Mouse (Mus musculus) embryonic facial prominence, embryonic 15.5 days (tissue): Measurements from ENCODE around the gene Rap1gap2. TPM values are rescaled to one million over a fixed set of nuclear protein-coding genes. Genes with fewer than 3 reads are reported as not detected.

Experiments
- ATAC-seq: fragments of 200-750 bp; cut with Nextera tagmentation; 2 replicates; pipeline ENCODE4 v1.8.0; 2017; ENCODE audit warnings: low read depth, moderate TSS enrichment; ENCODE audit not compliant: insufficient number of reproducible peaks, low FRiP score, low TSS enrichment
- H3K27ac ChIP-seq: fragments of 300-500 bp; sonication (generic); replicated peaks from 2 replicates; pipeline ENCODE4 v1.5.1; 2015; ENCODE audit warnings: mild to moderate bottlenecking, inconsistent platforms
- H3K27me3 ChIP-seq: fragments of 300-500 bp; sonication (generic); 2 replicates; pipeline ENCODE4 v1.6.1; 2015; ENCODE audit warnings: inconsistent platforms
- H3K36me3 ChIP-seq: fragments of 300-500 bp; sonication (generic); 2 replicates; pipeline ENCODE4 v1.6.1; 2015; ENCODE audit warnings: mild to moderate bottlenecking, inconsistent platforms
- H3K4me1 ChIP-seq: fragments of 300-500 bp; sonication (generic); 2 replicates; pipeline ENCODE4 v1.6.1; 2015; ENCODE audit warnings: inconsistent platforms
- H3K4me2 ChIP-seq: fragments of 300-500 bp; sonication (generic); replicated peaks from 2 replicates; pipeline ENCODE4 v1.6.1; 2015; ENCODE audit warnings: mild to moderate bottlenecking, inconsistent platforms
- H3K4me3 ChIP-seq: fragments of 300-500 bp; sonication (generic); replicated peaks from 2 replicates; pipeline ENCODE4 v1.5.1; 2015; ENCODE audit warnings: mild to moderate bottlenecking, inconsistent platforms
- H3K9ac ChIP-seq: fragments of 300-500 bp; sonication (generic); 2 replicates; pipeline ENCODE4 v1.6.1; 2015; ENCODE audit warnings: inconsistent platforms
- H3K9me3 ChIP-seq: fragments of 300-500 bp; sonication (generic); replicated peaks from 2 replicates; pipeline ENCODE4 v1.6.1; 2016; ENCODE audit warnings: inconsistent platforms
- WGBS: fragments of 180-500 bp; shearing (Covaris S2); methylation state at CpG from one replicate; pipeline ENCODE4 v1.1.7; 2015; 5-methylcytosine and 5-hydroxymethylcytosine counted together
- polyA plus RNA-seq: library from polyadenylated mRNA; unstranded; fragments of >200 nt; fragmentation: Nextera tagmentation; extraction: Ambion mirVana; gene quantifications from 2 replicates; pipeline ENCODE4 v1.2.1, GENCODE M21; 2015

Gene Rap1gap2
- polyA plus RNA-seq, 1 experiment from 2014 or later, result 3.5 TPM

GRCm38 (mm10) chr11:74521981-74522486 is 88.7 kb downstream of the Rap1gap2 start:
- WGBS, result under 1% methylated on average over 29 of the region's 29 CpGs
- peak overlapping the region; percentile 96 for H3K4me2 ChIP-seq
- H3K27ac ChIP-seq, result no peak overlapping the region
- H3K4me3 ChIP-seq, result peak overlapping the region; percentile 65
- H3K27me3 ChIP-seq, result peaks cover 44% of the 10 kb centered on the region
- H3K36me3 ChIP-seq, result no peaks in the 10 kb centered on the region
- no peak for ATAC-seq
- no peaks in the 10 kb centered on the region for H3K9me3 ChIP-seq
- peak overlapping the region; percentile 40 for H3K9ac ChIP-seq
- peaks cover 26% of the 10 kb centered on the region for H3K4me1 ChIP-seq

- H3K36me3 ChIP-seq, result no peaks in the 10 kb centered on the region
- H3K9me3 ChIP-seq, result no peaks in the 10 kb centered on the region
- H3K4me1 ChIP-seq, result peaks cover 20% of the 10 kb centered on the region; the same call in 1 of the 2 replicates
- no peak overlapping the region for H3K4me2 ChIP-seq
- ATAC-seq, result no peak
- WGBS, result 75% methylated on average over 3 of the region's 3 CpGs
- no peak overlapping the region for H3K4me3 ChIP-seq
- H3K27me3 ChIP-seq, result peaks cover 40% of the 10 kb centered on the region
- no peak overlapping the region for H3K27ac ChIP-seq
- H3K9ac ChIP-seq, result no peak overlapping the region
Observed at GRCm38 (mm10) chr11:74520201-74520600, 90.5 kb downstream of the Rap1gap2 start.

GRCm38 (mm10) chr11:74516112-74516511 is 94.6 kb downstream of the Rap1gap2 start:
- no peak overlapping the region for H3K4me3 ChIP-seq
- no peak overlapping the region for H3K27ac ChIP-seq
- 83% methylated on average over 5 of the region's 5 CpGs for WGBS
- H3K36me3 ChIP-seq, result no peaks in the 10 kb centered on the region
- no peak overlapping the region for H3K4me2 ChIP-seq
- H3K27me3 ChIP-seq, result peaks cover 13% of the 10 kb centered on the region; the same call in 1 of the 2 replicates
- H3K9me3 ChIP-seq, result no peaks in the 10 kb centered on the region
- no peaks in the 10 kb centered on the region for H3K4me1 ChIP-seq
- ATAC-seq, result no peak
- no peak overlapping the region for H3K9ac ChIP-seq

GRCm38 (mm10) chr11:74515046-74515445 is 95.7 kb downstream of the Rap1gap2 start:
- 91% methylated on average over 3 of the region's 3 CpGs for WGBS
- ATAC-seq, result no peak

GRCm38 (mm10) chr11:74512595-74512994 is 98.1 kb downstream of the Rap1gap2 start:
- no peak overlapping the region for H3K4me3 ChIP-seq
- H3K4me2 ChIP-seq, result no peak overlapping the region
- no peak for ATAC-seq
- H3K4me1 ChIP-seq, result no peaks in the 10 kb centered on the region
- WGBS, result 83% methylated on average over 10 of the region's 10 CpGs
- no peaks in the 10 kb centered on the region for H3K27me3 ChIP-seq
- no peaks in the 10 kb centered on the region for H3K9me3 ChIP-seq
- no peaks in the 10 kb centered on the region for H3K36me3 ChIP-seq
- H3K27ac ChIP-seq, result no peak overlapping the region
- H3K9ac ChIP-seq, result no peak overlapping the region

More at GRCm38 (mm10) chr11:74515046-74515445, 95.7 kb downstream of the Rap1gap2 start:
- no peaks in the 10 kb centered on the region for H3K9me3 ChIP-seq
- no peak overlapping the region for H3K4me2 ChIP-seq
- H3K4me1 ChIP-seq, result no peaks in the 10 kb centered on the region
- 0 out of 2 replicates have a peak, but pooled peaks cover 5% of the 10 kb centered on the region for H3K27me3 ChIP-seq
- H3K36me3 ChIP-seq, result no peaks in the 10 kb centered on the region
- no peak overlapping the region for H3K9ac ChIP-seq
- no peak overlapping the region for H3K27ac ChIP-seq
- H3K4me3 ChIP-seq, result no peak overlapping the region

- Histone ChIP-seq H3K27me3 (no peaks in the 10 kb centered on the region), H3K36me3 (no peaks in the 10 kb centered on the region), H3K4me3 (no peak overlapping the region), H3K9ac (no peak overlapping the region), H3K4me2 (no peak overlapping the region), H3K27ac (no peak overlapping the region), H3K4me1 (no peaks in the 10 kb centered on the region), H3K9me3 (no peaks in the 10 kb centered on the region)
- peak; percentile 64; the same call in 1 of the 2 replicates for ATAC-seq
- WGBS, result 67% methylated on average over 6 of the region's 6 CpGs
Observed at GRCm38 (mm10) chr11:74506275-74506674, 104.4 kb downstream of the Rap1gap2 start.

GRCm38 (mm10) chr11:74502485-74502884 is 108.2 kb downstream of the Rap1gap2 start:
- Histone ChIP-seq H3K36me3 (no peaks in the 10 kb centered on the region), H3K27ac (no peak overlapping the region), H3K4me1 (peaks cover 8% of the 10 kb centered on the region; the same call in 1 of the 2 replicates), H3K9ac (no peak overlapping the region), H3K27me3 (no peaks in the 10 kb centered on the region), H3K9me3 (no peaks in the 10 kb centered on the region), H3K4me2 (no peak overlapping the region), H3K4me3 (no peak overlapping the region)
- 44% methylated on average over 8 of the region's 8 CpGs for WGBS
- ATAC-seq, result no peak

- Histone ChIP-seq H3K9me3 (no peaks in the 10 kb centered on the region), H3K36me3 (no peaks in the 10 kb centered on the region), H3K9ac (no peak overlapping the region), H3K4me1 (peaks cover 8% of the 10 kb centered on the region; the same call in 1 of the 2 replicates), H3K27ac (no peak overlapping the region), H3K4me2 (no peak overlapping the region), H3K27me3 (no peaks in the 10 kb centered on the region), H3K4me3 (no peak overlapping the region)
- ATAC-seq, result no peak
Observed at GRCm38 (mm10) chr11:74501989-74502388, 108.7 kb downstream of the Rap1gap2 start.

GRCm38 (mm10) chr11:74501061-74501460 is 109.7 kb downstream of the Rap1gap2 start:
- H3K4me2 ChIP-seq, result no peak overlapping the region
- no peak for ATAC-seq
- no peak overlapping the region for H3K9ac ChIP-seq
- no peak overlapping the region for H3K27ac ChIP-seq
- H3K36me3 ChIP-seq, result no peaks in the 10 kb centered on the region
- H3K4me1 ChIP-seq, result peaks cover 8% of the 10 kb centered on the region; the same call in 1 of the 2 replicates
- H3K9me3 ChIP-seq, result no peaks in the 10 kb centered on the region
- H3K4me3 ChIP-seq, result no peak overlapping the region
- WGBS, result 76% methylated on average over 3 of the region's 3 CpGs
- H3K27me3 ChIP-seq, result no peaks in the 10 kb centered on the region

- 38% methylated on average over 8 of the region's 8 CpGs for WGBS
- no peak overlapping the region for H3K4me2 ChIP-seq
Observed at GRCm38 (mm10) chr11:74499521-74500099, 111.1 kb downstream of the Rap1gap2 start.

GRCm38 (mm10) chr11:74499058-74499457 is 111.7 kb downstream of the Rap1gap2 start:
- Histone ChIP-seq H3K9me3 (no peaks in the 10 kb centered on the region), H3K27me3 (no peaks in the 10 kb centered on the region), H3K4me2 (no peak overlapping the region), H3K4me3 (no peak overlapping the region), H3K4me1 (peaks cover 8% of the 10 kb centered on the region; the same call in 1 of the 2 replicates), H3K9ac (no peak overlapping the region), H3K27ac (no peak overlapping the region), H3K36me3 (no peaks in the 10 kb centered on the region)
- WGBS, result 39% methylated on average over 3 of the region's 3 CpGs
- ATAC-seq, result no peak

More at GRCm38 (mm10) chr11:74499521-74500099, 111.1 kb downstream of the Rap1gap2 start:
- Histone ChIP-seq H3K4me3 (no peak overlapping the region), H3K4me1 (peaks cover 8% of the 10 kb centered on the region; the same call in 1 of the 2 replicates), H3K36me3 (no peaks in the 10 kb centered on the region), H3K9ac (no peak overlapping the region), H3K27me3 (no peaks in the 10 kb centered on the region), H3K27ac (no peak overlapping the region), H3K9me3 (no peaks in the 10 kb centered on the region)
- no peak for ATAC-seq

- H3K27ac ChIP-seq, result no peak overlapping the region
- WGBS, result 93% methylated on average over 3 of the region's 3 CpGs
- H3K4me1 ChIP-seq, result peaks cover 8% of the 10 kb centered on the region; the same call in 1 of the 2 replicates
- H3K4me3 ChIP-seq, result no peak overlapping the region
- ATAC-seq, result no peak
- no peaks in the 10 kb centered on the region for H3K36me3 ChIP-seq
- H3K9me3 ChIP-seq, result no peaks in the 10 kb centered on the region
- H3K27me3 ChIP-seq, result no peaks in the 10 kb centered on the region
- H3K9ac ChIP-seq, result no peak overlapping the region
- H3K4me2 ChIP-seq, result no peak overlapping the region
Observed at GRCm38 (mm10) chr11:74496581-74496980, 114.1 kb downstream of the Rap1gap2 start.
